Mouse (Mus musculus) thymus, postnatal 4 days (tissue): ENCODE data around the gene Cfap52.

Experiments used
- DNase-seq: peaks from one replicate; pipeline ENCODE4 v3.0.0; 2021

Gene Cfap52

DNA sequence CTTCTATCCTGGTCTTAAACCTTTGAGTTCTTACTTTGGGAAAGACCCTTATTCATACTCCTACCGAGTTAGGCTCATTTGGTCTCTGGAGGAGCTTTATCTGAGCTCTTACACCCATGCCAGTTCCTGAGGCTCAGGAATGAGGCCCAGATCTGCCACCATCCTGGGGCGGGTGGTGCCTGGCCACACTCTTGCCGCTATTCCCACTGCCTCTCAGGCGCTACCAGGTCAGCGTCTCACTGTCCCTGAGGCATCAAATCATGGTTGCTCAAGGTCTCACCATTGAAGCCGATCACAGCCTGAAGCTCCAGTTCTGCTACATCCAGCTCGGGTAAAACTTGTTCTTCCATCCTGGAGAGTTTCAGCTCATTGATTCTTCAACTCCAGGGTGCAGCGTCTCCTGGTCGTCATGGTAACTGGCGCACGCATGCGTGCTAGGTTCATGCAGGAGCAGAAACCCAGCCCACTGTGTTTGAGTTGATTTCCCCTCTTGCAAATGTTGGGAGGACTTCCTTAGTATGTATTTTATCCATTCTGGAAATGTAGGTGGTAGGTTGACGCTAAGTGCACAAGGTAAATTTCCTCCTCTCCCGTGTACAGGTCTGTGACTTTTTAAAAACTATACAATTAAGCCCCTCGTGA is at the start of gene Cfap52:
Gene Cfap52 (minus strand): TSS at position 410 of the 642 bp plus-strand sequence.
- DNase-seq: peak; percentile 92

DNA sequence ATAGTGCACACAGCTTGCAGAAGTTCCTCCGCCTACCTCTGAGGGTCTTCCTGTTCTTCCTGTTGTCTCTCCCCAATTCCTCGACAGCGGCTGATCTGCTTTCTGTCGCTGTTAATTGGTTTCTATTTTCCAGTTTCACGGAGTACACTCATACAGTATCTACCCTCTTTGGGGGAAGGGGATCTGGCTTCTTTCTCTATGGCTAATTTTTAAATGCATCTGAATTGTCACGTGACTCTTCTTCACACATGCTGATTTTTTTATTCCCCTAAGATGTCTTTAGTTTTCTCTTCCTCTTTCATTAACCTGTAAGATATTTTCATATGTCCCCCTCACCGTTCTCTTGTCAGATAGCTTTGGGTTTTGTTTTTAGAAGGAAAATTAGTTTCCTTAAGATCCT is 46.8 kb upstream of the Cfap52 start:
- no peak for DNase-seq

DNA sequence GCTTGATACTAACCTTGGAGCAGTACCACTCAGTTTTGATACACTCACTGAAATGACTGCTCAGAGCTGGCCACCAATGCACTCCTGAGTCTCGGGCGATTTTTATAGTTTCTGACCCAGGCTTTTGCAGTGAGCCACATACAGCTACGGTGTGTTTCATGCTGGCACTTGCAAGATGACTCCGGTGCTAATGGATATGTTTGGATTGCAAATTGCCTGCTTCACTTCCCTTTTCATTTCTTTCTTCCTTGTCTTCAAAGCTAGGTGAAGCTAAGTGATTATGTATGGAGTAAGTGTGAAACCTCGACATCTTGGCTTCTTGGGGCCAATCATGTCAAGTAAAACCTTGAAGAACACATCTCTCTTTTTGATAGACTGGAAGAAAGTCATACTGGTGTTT is 43.9 kb upstream of the Cfap52 start:
- no peak for DNase-seq

DNA sequence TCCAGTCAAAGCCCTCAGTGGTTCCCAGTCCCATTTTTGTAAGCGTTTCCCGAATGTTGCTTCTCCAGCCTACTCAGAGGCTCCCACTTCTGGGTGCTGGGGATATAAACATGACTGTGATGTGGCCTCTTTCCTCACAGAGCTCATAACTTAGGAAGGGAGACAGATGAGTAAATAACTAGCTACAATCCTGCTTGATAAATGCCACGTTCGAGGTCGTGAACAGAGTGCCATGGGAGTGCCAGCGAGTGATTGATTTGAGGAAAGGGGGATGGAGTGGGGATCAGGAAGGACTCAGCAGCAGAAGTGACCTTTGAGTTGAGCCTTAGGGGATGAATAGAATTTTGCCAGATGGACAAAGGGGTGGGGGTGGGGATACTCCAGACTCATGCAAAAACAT is 42.2 kb upstream of the Cfap52 start:
- no peak for DNase-seq

DNA sequence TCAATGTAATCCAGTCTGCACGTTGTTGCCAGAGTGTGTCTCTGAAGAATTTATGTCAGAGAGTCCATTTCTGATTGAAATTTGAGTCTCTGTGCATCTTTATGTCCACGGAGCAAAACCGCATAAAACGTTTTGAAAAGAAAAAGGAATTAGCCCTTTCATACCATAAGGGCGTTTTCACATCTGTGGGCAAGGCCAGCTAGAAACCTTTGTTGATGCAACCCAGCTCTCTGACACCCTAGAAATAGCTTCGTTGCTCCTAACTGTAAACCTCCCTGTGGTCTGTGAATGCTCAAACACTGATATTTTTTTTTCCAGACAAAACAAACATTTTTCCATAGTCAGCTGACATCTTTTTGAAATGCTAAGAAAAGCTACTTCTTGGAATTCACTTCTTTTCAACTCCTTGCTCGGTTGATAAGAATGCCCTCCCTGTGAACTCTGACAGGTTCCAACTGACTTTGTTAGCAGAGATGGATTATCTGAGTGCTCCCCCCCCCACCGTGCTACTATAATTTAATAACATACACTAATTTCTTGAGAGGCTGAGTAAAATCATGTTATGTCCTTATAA is 40.9 kb upstream of the Cfap52 start:
- no peak for DNase-seq

DNA sequence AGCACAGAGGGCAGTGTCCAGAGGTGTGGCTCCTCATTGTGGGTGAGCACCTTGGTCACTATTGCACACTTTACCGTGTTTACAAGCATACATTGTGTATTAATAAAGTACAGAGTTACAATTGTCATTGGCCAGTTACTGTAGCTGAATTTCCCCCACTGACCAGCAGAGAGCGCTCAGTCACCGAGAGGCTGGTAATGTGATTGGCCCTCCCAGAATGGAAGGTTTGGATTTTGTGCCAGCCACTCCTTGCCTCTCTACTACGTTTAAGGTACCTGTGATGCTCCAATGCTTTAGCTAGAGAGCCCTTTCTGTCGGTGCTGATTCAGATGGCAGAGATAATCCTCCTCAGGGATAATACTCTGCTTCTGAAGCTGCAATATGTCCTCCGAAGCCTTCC is 38.7 kb upstream of the Cfap52 start:
- DNase-seq: peak; percentile 84

DNA sequence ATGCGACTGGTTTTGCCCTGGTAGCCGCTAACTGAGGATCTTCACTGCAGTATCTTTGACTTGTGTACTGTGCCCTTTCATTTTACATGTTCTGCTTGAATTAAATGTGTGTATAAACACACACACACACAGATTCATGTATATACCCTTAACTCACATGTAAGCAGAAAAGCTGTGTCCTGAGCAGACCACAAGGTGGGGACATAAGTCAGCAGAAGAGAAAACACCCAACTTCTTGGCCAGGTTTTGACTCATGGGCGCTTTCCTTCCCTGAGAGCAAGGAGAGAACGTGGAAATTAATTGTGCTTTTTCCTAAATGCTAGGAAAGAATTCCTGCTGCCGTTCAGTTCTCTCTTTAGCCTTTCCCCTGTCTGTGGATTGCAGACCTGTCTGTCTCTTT is 34.2 kb upstream of the Cfap52 start:
- DNase-seq: no peak

DNA sequence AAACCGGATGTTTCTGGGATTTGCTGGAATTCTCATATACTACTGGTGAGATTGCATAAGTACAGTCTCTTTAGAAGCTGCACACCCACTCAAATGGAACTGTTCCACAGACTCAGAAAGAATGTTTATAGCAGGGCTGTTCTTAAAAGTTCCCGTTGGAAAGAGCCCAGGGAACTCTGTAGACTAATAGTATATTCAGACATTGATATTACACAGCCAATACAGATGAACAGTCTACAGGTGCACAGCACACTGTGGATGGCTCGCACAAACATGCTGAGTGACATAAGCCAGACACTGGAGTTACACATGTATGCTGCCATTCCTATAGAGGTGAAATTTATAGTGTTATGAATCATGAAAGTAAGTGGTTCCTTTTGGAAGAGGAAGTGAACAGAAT is 33.5 kb upstream of the Cfap52 start:
- no peak for DNase-seq

DNA sequence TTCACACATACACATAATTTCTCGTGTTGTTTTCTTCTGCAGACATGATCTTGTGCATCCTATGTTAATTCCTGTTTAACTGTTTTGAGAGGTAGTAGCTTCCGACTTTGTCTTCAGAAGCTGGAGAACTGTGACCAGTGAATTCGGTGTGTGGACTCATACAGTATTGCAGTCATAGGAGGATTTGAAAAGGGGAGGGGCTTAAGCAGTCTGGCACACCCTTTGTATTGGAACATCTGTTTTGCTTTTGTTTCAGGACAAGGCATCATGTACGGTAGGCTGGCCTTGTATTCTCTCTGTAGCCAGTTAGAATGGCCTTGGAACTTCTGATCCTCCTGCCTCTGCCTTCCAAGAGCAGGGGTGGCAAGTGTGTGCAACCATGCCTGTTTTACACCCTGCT is 30.5 kb upstream of the Cfap52 start:
- DNase-seq: no peak

DNA sequence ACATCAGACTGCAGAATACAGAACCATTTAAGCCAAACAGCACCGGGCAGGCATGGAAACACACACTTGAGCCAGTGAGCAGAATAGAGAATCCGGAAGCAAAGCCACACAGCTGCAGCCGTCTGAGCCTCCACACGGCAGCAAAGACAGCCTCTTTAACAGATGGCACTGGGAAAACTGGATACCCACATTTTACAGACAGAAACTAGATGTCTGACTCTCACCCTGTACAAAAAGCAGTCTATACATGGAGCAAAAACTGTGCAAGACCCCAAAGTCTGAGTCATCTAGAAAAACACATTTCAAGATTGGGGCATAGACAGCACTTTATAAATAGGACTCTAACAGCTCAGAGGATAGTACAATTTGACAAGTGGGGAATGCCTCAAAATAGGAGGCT is 25.8 kb upstream of the Cfap52 start:
- no peak for DNase-seq

DNA sequence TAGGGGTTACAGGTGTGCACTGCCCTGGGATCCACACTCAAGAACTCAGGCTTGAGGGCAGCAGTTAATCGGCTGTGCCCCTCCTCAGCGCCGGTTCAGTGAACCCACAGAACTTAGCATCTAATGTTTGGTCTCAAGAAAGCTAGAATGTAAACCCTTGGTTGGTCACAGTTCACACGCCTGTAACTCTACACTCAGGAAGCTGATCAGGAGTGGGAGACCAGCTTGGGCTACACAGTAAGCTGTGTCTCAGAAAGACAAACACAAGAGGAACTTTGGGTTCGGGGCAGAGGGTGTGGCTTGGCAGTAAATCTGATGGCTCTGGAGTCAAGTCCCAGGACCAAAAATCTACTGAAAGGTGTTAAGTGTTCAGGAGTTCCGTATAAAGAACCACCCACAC is 18.1 kb upstream of the Cfap52 start:
- no peak for DNase-seq

DNA sequence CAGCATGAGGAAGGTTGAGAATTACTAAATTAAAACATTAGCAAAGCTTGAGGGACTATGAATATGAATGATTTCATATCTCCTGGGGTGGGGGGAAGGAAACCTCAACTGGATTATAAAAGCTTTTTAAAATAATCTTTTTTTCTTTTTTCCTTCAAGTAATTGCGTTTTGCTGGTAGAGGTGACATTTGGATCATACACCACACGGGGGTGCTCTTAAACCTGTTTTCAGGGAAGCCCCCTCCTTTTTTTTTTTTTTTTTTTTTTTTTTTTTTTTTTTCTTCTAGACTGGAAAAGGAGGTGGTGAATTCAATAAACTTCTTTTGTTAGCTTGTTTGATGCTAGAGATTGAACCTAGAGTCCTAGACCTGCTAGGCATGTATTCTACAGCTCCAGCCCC is 9.8 kb upstream of the Cfap52 start:
- DNase-seq: peak; percentile 61

DNA sequence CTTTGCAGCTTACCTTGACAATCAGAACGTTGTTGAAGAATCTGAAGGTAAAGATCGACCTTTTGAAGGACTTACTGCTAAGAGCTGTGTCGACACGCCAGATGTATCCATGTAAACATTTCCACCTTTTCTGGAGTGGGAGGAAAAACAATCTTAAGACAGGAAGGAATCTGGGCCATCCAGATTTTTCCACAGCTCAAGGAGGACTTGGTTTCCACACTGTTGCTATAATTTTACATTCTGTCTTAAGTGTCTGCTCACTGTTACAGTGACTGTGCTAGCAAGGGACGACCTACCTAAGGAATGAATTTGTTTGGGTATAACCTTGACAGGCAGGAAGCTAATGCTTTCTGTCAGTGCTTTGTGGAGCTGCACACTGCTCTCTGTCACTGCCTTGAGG is 7.8 kb upstream of the Cfap52 start:
- no peak for DNase-seq

DNA sequence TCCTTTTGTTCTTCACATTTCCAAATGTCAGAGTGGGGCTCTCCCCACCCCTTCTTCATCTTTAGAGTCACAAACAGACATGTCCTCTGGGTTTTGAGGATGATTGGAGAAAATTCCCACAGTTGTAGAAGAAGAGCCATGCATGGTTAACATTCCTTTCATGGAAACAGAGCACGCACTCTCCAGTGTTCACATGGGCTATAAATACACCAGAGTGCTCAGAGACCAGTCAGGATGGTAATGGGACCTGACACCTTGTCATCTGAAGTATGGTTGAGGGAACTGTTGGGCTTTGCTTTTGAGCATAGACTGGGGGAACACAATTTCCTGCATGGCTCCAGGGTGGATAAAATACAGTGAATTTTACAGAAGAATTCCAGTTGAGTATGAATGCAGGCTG is 7.2 kb upstream of the Cfap52 start:
- no peak for DNase-seq

DNA sequence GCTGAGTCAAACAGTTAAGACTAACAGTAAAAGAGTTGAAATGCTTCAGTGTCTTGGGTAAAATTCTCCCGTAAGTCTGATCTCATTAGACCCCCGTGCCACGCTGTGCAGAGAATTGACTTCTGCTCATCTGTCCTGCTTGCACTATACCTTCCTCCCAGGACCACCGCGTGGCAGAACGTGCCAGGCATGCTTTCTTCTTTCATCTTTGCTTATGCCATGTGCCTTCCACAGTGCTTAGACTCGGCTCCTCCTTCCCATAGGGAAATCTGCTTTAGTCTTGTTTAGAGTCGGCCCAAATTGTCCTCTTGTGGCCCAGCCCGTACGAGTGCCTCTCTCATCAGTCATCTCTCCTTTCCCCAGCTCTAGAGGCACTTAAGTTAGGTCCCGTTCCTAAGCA is 2.4 kb upstream of the Cfap52 start:
- DNase-seq: no peak

DNA sequence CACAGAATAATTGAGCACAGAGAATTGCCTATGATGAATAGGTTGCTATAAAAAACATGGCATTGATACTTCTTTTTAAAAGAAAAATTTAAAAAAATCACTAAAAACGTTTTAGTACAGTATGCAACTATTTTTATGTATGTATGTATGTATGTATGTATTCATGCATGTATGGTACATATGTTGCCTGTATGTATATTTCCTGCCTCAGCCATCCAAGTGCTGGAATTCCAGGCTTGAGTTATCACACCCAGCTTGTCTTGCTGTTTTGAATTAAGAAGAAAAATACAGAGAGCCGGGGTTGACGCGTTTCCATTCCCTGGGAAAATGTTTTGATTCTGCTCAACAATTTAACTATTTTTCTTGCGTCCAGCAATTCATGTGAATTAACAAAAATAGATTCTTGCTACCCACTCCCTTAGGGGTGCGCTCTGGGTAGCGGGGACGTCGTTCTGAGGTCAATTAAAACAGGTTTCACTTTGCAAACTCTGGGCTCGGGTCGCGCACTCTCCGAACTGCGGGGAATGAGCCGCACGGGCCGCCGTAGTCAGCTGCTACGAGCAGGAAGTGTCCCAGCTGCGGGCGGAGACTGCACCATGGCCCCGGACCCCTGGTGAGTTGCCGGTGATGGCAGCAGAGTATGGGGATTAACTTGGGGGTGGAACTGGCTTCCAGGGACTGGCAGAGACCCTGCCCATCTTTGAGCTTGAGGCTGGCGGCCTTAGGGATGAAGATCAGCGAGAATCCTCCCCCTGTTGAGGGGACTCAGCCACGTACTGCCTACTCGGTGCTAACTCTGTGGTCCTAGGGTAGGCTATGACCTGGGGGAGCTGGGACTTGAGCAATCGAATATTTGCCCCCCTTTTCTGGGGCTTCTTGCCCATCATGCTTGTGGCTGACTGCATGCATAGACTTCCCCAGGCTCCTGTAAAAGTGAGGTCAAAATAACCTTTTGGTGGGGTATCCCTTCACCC is 741 bp upstream of the Cfap52 start, which contains the start of gene Stx8:
Gene Stx8 (plus strand): TSS at position 289 of the 974 bp plus-strand sequence.
- DNase-seq: peak; percentile 100

DNA sequence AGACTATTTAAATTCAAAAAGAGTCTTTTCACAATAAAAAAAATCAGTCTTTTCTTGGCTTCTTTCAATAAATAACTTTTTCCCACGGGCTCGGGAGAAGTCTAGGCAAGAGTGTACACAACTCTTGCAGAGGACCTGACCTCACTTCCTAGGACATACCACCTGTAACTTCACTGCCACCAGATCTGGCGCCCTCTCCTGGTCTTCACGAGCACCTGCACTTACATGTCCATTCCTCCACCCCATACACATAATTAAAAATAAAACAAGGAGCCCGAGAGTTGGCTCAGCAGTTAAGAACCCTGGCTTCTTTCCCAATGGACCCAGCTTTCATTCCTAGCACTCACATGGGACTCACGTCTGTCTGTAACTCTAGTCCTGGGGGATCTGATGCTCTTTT is 1.3 kb downstream of the Cfap52 start:
- DNase-seq: no peak

DNA sequence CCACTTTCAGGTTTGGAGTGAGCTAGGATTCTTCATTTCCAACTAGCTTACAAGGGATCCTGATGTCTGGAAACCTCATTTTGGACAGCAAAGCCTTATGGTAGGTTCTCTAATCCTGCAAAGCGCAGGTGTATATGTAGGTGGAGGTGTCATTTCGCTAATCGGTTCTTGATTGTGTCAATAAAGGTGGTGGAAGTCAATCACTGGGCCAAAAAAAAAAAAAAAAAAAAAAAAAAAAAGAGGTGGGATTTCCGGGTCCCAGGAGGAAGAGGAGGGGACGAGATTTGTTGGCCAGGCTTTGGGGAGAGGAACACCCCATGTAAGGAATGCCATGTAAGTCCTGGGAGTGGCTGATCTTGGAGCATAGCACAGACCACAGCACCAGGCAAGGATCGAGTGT is 11.0 kb downstream of the Cfap52 start:
- no peak for DNase-seq

DNA sequence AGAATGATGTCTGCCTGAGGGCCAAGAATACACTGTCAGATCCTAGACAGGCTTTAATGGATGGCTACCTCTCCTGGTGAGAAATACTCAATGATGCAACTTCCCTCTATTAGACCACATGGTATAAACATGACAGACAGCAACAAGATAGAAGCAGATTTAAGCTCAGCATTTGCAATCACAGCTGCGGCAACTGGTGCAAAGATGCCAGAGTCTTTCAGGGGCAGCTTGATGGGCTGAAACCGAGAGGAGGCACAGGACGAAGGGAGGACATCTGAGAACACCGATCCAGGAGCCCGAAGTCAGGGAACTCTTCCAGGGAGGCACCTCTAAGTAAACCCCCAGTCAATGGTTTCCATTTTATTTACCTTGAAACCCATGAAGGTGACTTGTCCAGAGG is 11.8 kb downstream of the Cfap52 start:
- DNase-seq: no peak

DNA sequence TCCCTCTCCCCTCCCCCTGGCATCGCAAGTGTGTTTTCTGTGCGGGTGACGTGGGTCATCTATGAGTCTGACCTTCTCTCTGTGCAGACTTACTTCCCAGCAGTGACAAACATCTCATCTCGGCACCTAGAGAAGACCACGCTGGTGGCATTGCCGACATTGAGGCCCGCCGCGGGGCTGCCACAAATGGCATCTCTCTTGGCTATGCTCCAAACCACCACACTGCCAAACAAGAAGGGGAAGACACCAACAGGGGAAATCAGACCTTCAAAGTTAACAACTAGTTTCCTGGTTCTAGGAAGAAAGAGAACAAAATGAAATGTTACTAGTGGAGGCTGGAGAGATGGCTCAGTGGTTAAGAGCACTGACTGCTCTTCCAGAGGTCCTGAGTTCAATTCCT is 16.0 kb downstream of the Cfap52 start:
- DNase-seq: no peak

DNA sequence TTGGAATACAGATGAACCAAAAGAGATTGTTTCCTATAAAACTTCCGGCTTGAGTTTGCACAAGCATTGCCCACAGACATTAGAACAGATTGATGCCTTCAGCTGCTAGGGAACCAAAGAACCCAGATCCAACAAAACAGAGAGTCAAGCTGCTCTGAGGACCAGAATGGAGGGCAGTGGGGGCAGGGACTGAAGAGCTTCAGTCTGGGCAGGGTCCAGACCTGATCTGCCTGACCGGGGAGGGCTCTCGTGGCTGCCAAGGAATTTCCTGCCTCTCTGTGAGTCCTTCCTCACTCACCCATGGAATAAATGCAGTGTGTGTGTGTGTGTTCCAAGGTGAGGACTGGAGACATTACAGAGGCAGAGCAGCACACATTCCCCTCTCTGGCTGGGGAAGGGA is 17.2 kb downstream of the Cfap52 start:
- DNase-seq: no peak

DNA sequence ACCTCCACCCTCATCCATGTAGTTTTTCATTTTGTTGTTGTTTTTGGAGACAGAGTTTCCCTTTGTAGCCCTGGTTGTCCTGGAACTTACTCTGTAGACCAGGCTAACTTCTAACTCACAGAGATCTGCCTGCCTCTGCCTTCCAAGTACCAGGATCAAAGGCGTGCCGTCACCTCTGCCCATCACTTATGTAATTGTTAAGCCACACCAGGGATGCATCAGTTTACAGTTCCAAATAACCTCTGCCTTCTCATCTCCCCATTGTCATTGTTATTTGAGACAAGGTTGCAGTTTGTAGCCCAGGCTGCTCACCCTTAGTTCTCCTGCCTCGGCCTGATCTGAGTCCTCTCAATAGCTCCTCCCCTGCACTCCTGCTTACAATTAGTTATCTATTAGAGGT is 33.3 kb downstream of the Cfap52 start:
- DNase-seq: no peak

DNA sequence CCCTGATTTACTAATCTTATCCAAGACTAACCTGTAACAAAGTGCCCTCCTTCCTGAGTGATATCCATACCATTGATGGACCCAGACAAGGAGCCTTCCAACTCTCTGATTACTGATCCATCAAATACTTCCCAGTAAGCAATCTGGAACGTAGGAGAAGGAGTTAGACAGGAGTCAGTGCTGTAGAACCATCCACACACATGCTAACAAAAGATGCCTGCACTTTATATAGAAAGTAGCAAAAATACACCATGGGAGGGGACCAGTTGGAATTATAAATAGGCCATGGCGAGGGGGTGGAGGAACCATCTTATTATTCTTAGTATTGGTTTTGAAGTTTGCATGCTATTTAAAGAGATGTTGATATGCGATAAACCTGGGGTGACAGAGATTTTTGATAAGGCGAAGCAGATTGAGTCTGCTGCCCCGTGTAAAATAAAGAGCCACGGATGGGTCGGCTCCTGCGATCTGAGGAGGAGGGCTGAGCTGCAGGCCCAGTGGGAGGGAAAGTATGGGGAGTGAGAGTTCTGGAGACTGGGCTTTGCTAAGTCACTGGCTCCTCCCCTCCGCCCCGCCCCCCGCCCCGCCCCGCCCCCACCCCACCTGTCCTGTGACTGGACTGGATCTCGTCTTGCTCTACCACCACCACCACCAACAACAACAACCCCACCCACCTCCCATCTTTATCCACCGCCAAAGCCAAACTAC is 38.9 kb downstream of the Cfap52 start:
- no peak for DNase-seq
